Mouse (Mus musculus): Measurements from ENCODE around the gene Aak1. TPM values are rescaled to one million over a fixed set of nuclear protein-coding genes. Genes with fewer than 3 reads are reported as not detected.

The Aak1 gene
- polyA plus RNA-seq, 1 experiment: 39.9 TPM

DNA sequence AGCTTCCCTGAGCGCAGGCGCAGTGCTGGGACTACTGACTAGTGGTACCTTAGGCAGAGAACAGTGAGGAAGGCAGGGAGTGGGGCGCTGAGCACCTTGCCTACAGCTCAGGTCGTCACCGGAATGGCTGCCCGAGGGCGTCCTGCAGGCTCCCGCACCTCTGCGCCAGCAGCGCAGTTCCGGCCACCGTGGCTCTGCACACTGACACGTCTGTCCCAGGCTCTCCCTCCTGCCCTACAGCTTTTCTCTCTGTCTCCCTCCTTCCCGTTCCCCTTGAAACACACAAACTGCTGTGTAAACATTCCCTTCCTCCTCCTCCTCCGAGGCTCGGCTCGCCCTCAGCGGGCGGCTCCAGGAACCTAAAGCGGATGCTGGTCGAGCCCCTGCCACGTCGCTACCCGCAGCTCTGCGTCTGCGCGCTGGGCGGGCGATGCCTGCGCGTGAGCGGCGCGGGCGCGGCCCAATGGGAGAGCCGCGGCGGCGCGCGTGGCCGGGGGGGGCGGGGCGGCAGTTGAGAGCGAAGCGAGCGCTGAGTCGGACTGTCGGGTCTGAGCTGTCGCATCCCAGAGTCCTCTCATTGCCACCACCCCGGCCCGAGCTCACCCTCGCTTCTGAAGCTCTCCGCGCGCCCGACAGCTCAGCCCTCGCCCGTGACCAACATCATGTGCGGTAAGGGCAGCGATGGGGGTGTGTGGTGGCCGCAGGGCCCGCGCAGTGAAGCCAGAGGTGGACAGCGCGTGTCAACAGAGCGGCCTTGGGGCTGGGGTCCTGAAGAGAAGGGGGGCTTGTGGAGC is 193.2 kb downstream of the Aak1 start, which contains the start of gene Gfpt1:
Gfpt1 (plus strand) TSS at position 510 of the 794 bp plus-strand sequence.
- no peak for TF ChIP-seq GATA1 (IDR thresholded peaks at IDR 0.05; ENCODE audit: low read length)

DNA sequence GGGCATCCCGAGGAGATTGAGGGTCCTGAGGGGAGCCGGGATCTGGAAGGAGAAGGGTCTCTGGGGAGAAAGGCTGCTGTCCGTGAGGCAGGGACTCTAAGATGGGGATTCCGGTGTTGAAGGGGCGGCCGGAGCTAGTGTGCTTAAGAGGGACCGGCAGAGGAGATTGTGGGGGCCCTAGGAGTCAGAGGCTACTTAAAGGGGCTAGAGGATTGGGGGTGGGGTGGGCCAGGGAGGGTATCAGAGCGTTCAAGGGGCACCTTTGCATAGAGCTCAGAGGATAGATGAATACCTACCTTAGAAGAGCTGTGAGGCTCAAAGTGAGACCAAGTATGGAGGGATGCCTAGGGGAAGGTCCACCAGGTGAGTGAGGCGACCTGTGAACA is 193.8 kb downstream of the Aak1 start:
- no peak for TF ChIP-seq GATA1 (IDR thresholded peaks at IDR 0.05; ENCODE audit: low read length)

DNA sequence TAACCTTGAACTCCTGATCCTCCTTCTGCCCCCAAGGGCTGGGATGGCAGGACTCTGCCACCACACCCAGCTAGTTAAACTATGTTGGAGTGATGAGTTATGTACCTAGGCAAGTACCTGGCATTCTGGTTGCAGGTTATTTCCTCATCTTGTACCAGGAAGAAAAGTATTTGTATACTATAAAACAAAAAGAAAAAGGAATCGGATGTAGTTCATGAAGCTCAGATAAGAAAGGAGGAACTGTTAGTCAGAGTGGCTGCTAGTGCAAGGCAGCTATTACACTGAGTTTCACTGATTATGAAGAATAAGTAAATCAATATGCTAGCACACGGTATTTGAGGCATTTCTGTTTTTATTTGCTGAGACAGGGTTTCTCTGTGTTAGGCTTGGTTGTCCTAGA is 195.6 kb downstream of the Aak1 start:
- no peak for TF ChIP-seq GATA1 (IDR thresholded peaks at IDR 0.05; ENCODE audit: low read length)

DNA sequence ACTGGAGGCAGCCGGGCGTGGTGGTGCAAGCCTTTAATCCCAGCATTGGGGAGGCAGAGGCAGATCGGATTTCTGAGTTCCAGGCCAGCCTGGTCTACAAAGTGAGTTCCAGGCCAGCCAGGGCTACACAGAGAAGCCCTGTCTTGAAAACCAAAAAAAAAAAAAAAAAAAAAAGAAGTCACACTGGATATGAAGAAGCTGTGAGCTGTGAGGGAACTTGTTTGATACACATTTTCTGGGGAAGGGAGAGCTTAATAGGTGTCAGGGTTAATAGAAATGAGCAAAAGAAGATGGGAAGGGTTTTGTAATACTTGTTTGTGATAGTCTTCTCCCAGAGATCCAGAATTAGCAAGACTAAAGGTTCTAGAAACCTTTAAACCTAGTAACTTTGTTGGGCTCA is 196.2 kb downstream of the Aak1 start:
- TF ChIP-seq GATA1 (IDR thresholded peaks at IDR 0.05; ENCODE audit: low read length): no peak

DNA sequence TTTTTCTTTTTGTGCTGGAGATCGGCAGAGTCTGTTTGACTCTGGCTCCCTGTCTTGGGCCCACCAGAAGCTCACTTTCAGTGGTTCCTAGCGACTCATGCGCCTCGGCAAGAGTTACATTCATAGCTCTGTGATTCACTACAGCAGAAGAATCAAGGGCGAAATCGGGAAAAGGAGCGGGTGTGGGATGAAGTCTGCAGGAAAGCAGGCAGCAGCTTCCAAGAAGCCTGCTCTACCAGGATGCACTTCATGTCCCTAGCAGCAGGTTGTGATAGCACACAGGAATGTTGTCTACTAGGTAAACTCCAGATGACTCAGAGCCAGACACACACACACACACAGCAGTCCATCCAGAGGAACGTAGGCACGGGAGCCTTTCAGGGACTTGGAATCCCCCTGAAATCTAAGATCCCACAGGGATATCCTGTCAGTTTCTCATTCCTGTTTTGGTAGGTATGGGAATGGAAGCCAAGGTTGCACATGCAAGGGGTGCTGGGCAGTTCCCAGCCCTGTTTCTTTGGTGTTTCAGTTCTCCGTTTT is 202.6 kb downstream of the Aak1 start:
- no peak for TF ChIP-seq GATA1 (IDR thresholded peaks at IDR 0.05; ENCODE audit: low read length)

Other genes starting within 250 kb of the Aak1 start
- gene Asprv1, start 221.4 kb upstream of the Aak1 start, polyA plus RNA-seq (2012): not detected in 2 replicates
- 5.7 and 6.4 TPM in 2 replicates for gene Mxd1, start 180.4 kb upstream of the Aak1 start, polyA plus RNA-seq (2012)
- 165 and 222 TPM in 2 replicates for gene Snrnp27, start 165.0 kb upstream of the Aak1 start, polyA plus RNA-seq (2012)
- gene Gmcl1, start 116.1 kb upstream of the Aak1 start, polyA plus RNA-seq (2012): 20.7 and 21.9 TPM in 2 replicates
- gene Anxa4, start 55.9 kb upstream of the Aak1 start, polyA plus RNA-seq (2012): 0.03 and 0.16 TPM in 2 replicates
- 60.3 and 98.9 TPM in 2 replicates for gene Nfu1, start 159.7 kb downstream of the Aak1 start, polyA plus RNA-seq (2012)
- gene Gfpt1, start 193.3 kb downstream of the Aak1 start, polyA plus RNA-seq (2012): 13.5 and 37.0 TPM in 2 replicates